Mouse (Mus musculus) heart, postnatal 14 days (tissue): Measurements from ENCODE around the gene Ttc30b. TPM values are rescaled to one million over a fixed set of nuclear protein-coding genes. Genes with fewer than 3 reads are reported as not detected.
"Not testable (repeated sequence)": the region's sequence is repeated elsewhere in the genome, so short reads cannot be mapped to it uniquely, and the experiment has no call there.

ENCODE experiments used
- DNase-seq, 2 experiments: peaks; one replicate each; pipeline ENCODE4 v3.0.0; 2021 to 2022
- intact Hi-C: fragments of 180-260 bp; cut with DNase I; formaldehyde crosslinking; loops from one replicate; pipeline ENCODE4 v1.15.1; 2025
- total RNA-seq, 2 experiments: library from RNA; stranded (reverse); gene quantifications; 2 replicates each; pipeline ENCODE4 v1.2.3; 2021

Ttc30b gene
- total RNA-seq, 2 experiments from 2014 or later, result 11.0 to 13.7 TPM

DNA sequence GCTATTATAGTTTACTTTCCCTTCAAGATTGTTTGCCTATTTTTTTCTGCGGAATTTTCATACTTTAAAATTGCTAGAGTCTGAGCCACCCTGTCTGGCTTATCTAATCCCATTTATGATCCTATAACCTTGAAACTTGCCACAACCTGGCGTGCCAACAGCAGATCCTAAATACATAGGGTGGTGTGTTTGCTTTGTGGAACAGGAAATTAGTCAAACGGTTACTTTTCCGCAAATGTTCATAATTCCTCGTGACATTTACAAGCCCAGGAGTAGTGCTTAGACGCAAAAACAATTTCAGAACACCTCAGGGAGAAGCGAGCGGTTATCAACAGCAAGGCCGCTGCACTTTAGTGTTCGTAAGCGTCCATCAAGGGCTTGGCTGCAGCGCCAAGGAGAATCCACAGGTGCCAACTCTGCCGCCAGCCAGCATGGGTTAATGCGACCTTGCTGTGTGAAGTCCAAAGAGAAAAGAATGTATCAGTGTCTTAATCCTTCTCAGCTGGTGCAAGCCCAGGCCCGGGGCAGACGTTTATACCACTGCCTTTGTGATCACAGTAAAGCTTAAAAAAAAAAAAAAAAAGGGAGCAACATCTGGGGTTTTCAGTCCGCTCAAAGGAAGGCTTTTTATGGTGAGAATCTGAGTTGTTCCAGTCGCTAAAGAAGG is 20.9 kb upstream of the Ttc30b start:
- DNase-seq, result peak; percentile 23 to 40
- intact Hi-C loops, result no loop called here

DNA sequence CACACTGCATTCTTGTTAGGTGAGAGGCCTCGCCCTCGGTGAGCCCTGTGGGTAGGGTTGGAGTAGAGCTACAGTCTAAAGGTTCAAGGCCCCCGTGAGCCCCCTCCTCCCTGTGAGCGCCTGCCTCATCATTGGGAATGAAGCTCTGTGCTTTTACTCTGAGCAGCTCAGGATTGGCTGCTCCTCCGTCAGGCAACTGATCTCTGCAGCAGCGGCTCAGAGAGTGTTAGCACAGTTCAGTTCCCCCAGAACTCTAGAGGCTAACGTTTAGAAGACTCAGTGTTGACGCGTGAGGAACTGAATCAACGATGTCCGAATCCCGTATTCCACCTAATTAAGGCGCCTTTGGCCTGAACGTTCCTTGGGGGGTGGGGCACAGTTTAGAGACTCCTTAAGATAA is 17.3 kb upstream of the Ttc30b start:
- intact Hi-C loops, result no loop called here
- no peak for DNase-seq

DNA sequence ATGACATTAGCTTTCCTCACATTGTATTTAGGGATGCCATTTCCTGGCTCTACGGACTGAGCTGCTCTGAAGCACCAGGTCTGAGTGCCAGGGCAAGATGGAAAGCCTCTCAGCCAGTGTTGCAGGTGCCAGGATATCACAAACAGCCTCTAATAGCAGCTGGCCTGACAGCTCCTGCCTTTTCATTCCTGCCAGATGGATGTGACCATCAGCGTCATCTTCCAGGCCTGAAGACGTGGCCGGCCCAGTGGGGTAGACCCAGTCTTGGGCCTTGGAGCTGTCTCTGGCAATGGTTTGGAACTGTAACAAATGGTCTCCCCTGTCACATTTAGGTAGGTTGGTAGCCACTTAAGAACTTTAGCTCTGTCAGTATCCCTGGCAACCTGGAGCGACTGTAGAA is 14.9 kb upstream of the Ttc30b start:
- intact Hi-C loops, result no loop called here
- no peak for DNase-seq

DNA sequence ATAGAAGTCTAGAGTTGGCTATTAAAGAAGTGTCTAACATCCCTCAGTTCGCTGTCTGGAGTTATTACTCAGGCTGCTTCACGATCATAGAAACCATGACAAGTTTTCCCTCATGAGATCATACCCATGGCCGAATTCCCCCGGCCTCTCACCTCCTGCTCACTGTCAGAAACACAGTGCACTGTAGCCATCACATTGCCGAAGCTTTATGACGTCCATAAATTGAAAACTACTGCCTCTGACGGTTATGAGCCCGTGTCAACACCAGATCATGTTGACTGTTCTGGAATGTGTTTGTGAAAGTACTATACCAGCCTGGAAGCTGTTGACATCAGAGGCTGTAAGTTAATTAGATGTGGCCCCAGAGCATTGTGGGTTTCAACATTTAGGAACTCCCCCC is 12.3 kb upstream of the Ttc30b start:
- no peak for DNase-seq
- intact Hi-C loops, result no loop called here

DNA sequence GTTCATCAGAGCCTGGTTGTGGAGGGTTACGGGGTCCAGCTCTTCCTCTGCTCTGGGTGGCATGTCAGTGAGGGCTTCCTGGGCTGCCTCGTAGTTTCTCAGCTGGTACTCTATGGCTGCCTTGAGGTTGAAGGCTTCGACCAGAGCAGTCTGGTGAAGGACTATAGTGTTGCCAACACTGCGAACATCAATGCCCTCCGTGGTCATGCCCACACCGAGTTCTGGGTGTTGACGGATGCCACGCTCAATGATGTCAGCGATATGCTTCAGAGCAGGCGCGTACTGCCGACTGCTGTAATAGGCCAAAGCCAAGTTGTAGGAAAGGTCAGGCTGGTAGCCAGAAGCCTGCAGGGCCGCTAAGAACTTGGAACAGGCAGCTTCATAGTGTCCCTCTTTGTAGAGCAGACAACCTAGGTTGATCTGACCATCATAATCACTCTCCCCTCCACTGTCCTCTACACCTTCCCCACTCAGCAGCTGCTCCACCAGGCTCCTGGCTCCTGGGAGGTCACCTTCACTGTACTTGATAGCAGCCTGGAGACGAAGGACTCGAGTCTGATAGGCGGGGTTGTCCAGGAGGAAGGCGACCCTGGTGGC is 767 bp downstream of the Ttc30b start:
- intact Hi-C loops, result not testable (repeated sequence)
- DNase-seq, result peak in 1 of 2 experiments; percentile 38

DNA sequence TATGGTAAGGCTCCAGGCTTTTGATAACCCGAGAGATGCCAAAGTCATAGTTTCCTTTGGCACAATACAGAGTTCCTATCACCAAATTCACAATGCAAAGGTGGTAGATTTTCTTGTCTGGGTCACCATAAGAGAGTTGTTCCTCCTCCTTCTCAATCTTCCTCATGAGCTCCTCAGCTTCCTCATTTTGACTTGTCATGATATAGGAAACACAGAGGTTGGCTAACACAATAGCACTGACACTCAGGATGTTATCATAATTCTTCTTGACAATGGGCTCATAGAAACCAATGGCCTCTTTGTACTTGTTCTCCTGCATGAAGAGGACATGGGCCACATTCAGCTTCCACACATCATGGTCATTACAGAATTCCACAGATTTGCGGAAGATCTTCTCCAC is 1.7 kb downstream of the Ttc30b start:
- intact Hi-C loops, DNase-seq: not testable (repeated sequence)

DNA sequence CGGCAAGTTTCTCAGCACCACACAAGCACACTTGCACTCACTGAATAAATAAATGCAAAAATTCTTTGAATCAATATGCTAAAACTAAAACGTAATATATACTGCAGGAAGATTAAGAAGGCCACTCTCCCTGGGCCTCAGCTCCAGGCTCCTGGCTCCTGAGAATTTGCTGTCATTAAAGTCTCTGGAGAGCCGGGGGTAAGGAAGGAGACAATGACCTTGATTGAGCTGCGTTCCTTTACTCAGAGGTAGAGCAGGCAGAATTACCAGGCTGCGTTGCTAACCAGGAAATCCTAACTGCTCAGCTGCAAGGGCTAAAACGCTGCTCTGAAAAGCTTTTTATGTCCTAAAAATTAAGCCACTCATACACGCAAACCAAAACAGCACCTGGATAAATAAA is 4.8 kb downstream of the Ttc30b start:
- intact Hi-C loops, result no loop called here
- no peak for DNase-seq

DNA sequence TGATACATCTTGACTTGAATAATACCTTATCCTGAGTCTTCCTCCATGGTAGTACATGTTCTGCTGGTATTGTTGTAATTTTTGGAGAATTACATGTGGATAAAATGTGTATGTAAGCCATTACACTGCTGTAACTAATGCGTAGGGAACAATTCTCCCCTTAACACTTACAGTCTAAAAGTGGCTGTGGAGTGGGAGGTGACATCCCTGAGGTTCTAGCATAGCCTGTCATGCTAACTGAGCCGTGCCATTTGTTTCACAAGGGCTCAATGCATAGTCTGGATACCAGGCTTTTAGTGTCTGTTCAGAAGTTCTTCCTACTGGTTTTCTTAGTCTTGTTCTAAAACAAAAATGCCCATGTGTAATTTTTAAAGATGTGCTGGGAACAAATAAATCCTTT is 7.4 kb downstream of the Ttc30b start:
- intact Hi-C loops, result loop anchor here (1.0 kb wide), 1 partner anchor 15 kb away; no protein-coding TSS in a partner anchor
- DNase-seq, result no peak

DNA sequence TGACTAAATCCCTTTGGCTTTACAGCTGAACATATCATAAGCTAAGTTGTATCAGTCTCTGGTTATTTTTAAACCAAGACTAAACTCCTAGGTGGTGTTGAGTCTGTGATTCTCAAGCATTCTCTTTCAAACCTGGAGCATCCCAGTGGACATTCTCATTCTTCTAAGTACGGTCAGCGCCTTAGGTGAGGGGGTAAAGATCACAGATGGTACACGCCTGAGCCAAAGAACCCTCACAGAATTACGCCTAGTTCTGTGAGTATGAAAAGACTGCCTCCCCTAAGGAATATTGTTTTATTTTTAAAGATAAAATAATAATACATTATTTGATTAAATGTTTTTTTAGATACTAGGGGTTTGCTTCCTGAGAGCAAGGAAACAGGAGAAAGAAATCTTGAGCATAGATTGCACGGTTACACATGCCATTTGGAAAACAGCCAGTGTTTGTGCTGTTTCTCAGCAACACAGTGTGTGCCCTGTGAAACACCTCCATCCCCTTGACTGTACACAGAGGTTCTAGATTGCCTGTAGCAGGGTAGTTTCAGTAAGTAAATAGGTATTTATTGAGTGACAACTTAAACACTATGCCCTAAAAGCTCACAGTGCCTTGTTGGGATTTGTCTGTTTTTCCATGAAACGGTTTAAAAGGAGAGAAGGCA is 8.5 kb downstream of the Ttc30b start:
- intact Hi-C loops, result loop anchor here (5.0 kb wide), 1 partner anchor 32 kb away; no protein-coding TSS in a partner anchor
- no peak for DNase-seq

DNA sequence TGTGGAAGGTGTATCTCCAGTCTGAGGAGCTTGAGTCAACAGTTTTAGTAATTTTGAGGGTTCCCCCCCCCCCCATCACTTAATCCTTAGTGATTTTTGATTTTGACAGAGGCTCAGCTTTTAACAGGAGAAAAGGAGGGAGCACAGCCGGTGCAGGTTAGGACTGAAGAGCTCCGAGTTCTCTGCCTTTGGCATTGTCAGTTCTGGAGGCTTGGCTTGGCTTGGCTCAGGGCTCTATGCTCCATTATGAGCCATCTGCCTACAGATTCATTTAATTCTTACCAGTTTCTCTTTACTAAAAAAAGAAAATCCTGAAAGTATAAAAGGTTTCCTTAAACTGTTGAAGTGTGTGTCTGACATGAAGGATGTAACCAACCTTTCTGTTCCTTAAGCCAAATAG is 9.2 kb downstream of the Ttc30b start:
- no peak for DNase-seq
- intact Hi-C loops, result loop anchor here (5.0 kb wide), 1 partner anchor 33 kb away; no protein-coding TSS in a partner anchor

DNA sequence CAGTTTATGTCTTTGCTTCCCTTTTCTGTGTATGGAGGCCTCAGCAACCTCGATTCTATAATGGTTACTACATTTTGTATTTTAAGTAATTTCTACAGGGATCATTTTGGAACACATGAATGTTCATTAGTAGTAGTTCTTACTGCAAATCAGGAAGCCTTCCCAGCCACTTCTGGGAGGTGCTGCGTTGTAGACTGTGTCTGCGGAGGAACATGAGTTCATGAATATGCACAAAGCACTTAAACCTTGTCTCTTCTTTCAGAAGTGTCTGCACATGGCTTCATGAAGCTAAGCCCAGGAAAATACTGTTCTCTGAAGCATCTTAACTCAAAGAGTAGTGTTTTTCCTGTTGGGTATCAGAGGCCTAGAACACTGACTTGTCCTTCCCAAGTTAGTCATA is 10.4 kb downstream of the Ttc30b start:
- intact Hi-C loops, result loop anchor here (5.0 kb wide), 1 partner anchor 34 kb away; no protein-coding TSS in a partner anchor
- no peak for DNase-seq

DNA sequence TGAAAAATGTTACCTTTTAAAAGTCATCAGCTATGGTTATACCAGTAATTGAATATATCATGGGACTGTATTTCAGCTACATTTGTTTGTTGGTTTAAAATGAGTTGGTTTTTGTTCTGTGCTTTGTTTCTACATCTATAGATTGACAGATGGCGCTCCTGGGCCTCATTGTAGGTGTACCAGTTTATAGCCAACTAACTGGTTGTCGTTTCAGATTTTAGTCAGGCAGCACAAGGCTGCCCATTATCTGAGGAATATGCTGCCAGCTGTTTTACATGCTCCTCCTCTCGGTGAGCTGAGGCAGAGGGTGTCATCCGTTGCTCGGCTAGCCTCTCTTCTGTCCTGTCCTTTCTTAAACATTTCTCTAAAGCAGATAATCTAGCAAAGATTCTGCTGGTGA is 12.3 kb downstream of the Ttc30b start:
- no peak for DNase-seq
- intact Hi-C loops, result loop anchor here (5.0 kb wide), 1 partner anchor 36 kb away; no protein-coding TSS in a partner anchor

DNA sequence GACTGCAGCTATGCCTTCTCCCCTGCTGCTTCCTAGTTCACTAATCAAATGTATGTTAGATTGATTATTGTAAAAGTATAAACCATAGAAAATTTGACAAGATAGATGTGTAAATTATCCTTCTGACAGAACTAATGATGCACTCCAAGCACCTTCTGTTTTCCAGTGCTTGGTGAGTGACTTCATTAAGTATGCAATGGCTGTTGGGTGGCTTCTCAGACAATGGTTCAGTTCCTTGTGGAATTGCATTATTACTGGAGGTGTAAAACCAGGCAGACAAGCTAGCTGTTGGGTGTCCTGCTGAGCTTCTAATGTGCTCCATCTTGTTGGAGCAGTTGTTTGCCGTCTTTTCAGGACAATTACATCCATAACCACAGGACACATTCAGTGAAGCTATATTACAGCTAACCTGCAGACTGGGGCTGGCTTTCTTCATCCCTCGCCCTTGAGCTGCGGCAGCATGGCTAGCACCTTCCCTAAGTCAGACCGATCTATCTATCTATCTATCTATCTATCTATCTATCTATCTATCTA is 14.5 kb downstream of the Ttc30b start:
- intact Hi-C loops, result no loop called here
- DNase-seq, result no peak

DNA sequence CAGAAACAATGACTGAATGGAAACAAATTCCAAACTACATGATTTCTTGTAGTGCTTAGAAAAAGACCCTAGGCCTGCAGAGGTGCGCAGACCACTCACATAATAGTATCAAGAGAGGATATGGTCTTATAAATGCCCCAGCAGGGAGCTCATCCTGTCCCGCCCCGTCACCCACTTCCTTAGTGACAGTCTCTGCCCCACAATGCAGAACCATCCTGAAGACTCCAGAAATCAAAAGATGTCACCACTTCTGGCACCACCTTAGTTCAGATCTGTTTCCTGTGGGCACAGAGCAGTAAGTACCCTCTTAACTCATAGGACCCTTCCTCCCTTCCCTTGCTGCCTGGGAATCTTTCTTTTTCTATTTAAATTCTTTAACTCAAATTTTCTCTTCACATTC is 23.3 kb downstream of the Ttc30b start:
- intact Hi-C loops, result no loop called here

DNA sequence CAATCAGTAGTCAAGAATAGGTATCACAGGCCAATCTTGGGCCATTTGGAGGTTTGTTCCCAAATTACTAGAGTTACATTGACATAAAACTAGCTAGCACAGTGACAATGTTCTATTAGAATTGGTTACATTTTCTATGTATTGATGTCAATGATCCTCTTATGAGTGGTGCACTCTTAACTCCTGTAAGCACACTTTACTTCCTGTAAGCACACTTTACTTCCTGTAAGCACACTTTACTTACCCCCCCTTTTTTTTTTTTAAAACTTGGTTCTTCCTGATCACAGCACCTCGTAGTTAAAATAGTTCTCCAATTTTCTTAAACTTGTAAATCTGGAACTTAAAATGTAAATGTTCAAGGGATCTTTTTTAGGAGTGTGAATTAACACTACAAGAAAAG is 31.2 kb downstream of the Ttc30b start:
- intact Hi-C loops, result no loop called here
- DNase-seq, result no peak

More for the DNA sequence above, 23.3 kb downstream of the Ttc30b start:
- DNase-seq, result no peak

DNA sequence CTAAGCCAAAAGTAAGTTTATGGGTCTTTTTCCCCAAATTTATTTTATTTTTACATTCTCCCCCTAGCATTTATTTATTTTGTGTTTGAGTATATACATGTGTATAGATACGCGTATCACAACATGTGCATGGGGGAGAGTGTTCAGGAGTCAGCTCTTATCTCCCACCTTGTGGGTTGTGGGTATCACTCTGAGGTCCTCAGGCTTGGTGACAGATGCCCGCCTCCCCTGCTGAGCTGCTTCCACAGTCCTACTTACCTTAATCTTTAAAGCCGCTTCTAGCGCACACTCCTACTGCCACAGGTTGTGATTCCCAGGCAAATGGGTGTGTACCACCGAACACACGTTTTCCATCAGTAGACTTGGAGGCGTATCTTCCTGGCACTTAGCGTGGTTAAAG is 36.5 kb downstream of the Ttc30b start:
- intact Hi-C loops, result no loop called here
- no peak for DNase-seq

DNA sequence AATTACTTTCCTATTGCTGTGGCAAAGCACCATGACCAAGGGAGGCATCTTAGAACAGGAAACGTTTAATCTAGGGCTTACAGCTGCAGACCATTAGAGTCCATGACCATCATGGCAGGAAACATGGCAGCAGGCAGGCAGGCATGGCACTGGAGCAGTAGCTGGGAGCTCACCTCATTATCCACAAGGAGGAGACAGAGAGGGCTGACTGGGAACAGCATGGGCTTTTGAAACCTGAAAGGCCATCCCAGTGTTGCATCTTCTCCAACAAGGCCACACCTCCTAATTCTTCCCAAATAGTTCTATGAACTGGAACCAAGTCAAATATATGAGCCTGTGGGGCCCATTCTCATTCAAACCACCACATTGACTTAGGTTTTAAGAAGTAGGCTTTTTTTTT is 38.1 kb downstream of the Ttc30b start:
- intact Hi-C loops, result no loop called here

DNA sequence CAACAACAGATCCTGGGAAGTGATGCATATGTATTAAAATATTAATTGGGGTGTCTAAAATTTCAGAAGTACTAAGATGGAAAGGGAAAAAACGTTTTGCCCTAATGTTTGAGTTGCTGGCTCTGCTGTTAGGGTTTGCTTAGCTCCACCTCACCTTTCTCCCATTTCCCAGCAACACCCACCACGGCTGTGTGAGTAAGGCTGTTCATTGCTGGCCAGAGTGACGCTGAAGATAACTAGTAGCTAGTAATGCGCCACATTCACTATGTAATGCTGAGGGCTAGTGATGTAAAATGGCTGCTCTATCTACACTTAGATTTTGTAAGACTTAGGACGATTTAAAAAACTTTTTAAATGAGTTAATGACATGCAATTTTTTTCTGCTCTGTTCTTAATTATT is 42.7 kb downstream of the Ttc30b start:
- intact Hi-C loops, result no loop called here
- no peak for DNase-seq

More for the DNA sequence above, 38.1 kb downstream of the Ttc30b start:
- DNase-seq, result no peak

DNA sequence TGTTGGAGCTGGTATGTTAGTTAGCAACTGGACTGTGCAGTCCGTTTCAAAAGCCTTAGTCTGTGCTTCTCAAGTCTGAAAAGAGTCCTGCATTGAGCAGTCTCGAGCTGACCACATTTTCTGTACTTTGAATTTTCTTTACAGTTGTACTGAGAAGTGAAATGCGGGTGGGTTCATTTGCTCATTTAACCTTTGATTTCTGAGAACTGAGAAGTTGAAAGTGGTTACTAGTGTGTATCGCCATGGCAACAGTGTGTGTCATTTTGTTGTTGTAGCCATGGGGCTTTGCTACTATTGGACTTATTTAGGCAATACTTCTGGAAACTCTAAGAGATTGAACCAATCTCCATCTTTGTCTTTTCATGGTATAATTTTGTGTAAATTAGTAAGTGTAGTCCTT is 46.4 kb downstream of the Ttc30b start:
- intact Hi-C loops, result no loop called here

More for the DNA sequence above, 46.4 kb downstream of the Ttc30b start:
- no peak for DNase-seq
